Mouse (Mus musculus) lung, postnatal 14 days (tissue): ENCODE data around the gene Cmklr1.

Experiments
- DNase-seq: peaks from one replicate; pipeline ENCODE4 v3.0.0; 2021

The Cmklr1 gene

GRCm38 (mm10) chr5:113652215-113652614 lies 2.0 kb upstream of the Cmklr1 start:
- no peak for DNase-seq

GRCm38 (mm10) chr5:113648647-113649211 lies 1.5 kb downstream of the Cmklr1 start:
- no peak for DNase-seq

GRCm38 (mm10) chr5:113647141-113647540 lies 3.1 kb downstream of the Cmklr1 start:
- DNase-seq: no peak

- no peak for DNase-seq
Measured at GRCm38 (mm10) chr5:113644520-113644919, 5.7 kb downstream of the Cmklr1 start.

- no peak for DNase-seq
Measured at GRCm38 (mm10) chr5:113643107-113643848, 6.9 kb downstream of the Cmklr1 start.

GRCm38 (mm10) chr5:113641066-113641465 lies 9.2 kb downstream of the Cmklr1 start:
- no peak for DNase-seq

- no peak for DNase-seq
Measured at GRCm38 (mm10) chr5:113639126-113639525, 11.1 kb downstream of the Cmklr1 start.

GRCm38 (mm10) chr5:113638055-113638454 lies 12.2 kb downstream of the Cmklr1 start:
- no peak for DNase-seq

GRCm38 (mm10) chr5:113637631-113638030 lies 12.6 kb downstream of the Cmklr1 start:
- no peak for DNase-seq

GRCm38 (mm10) chr5:113635861-113636565 lies 14.2 kb downstream of the Cmklr1 start:
- no peak for DNase-seq

- DNase-seq: no peak
Measured at GRCm38 (mm10) chr5:113634887-113635610, 15.2 kb downstream of the Cmklr1 start.

- DNase-seq: peak; percentile 64
Measured at GRCm38 (mm10) chr5:113634024-113634651, 16.1 kb downstream of the Cmklr1 start.

GRCm38 (mm10) chr5:113633037-113633714 lies 17.1 kb downstream of the Cmklr1 start:
- DNase-seq: peak; percentile 58

- no peak for DNase-seq
Measured at GRCm38 (mm10) chr5:113630116-113630515, 20.1 kb downstream of the Cmklr1 start.

- DNase-seq: no peak
Measured at GRCm38 (mm10) chr5:113629248-113629647, 21.0 kb downstream of the Cmklr1 start.

GRCm38 (mm10) chr5:113627820-113628437 lies 22.3 kb downstream of the Cmklr1 start:
- DNase-seq: peak; percentile 57

- no peak for DNase-seq
Measured at GRCm38 (mm10) chr5:113626991-113627390, 23.2 kb downstream of the Cmklr1 start.

GRCm38 (mm10) chr5:113626352-113626751 lies 23.9 kb downstream of the Cmklr1 start:
- no peak for DNase-seq

- no peak for DNase-seq
Measured at GRCm38 (mm10) chr5:113625068-113625467, 25.2 kb downstream of the Cmklr1 start.

- no peak for DNase-seq
Measured at GRCm38 (mm10) chr5:113623052-113623451, 27.2 kb downstream of the Cmklr1 start.

- no peak for DNase-seq
Measured at GRCm38 (mm10) chr5:113620999-113621398, 29.2 kb downstream of the Cmklr1 start.
